Mouse (Mus musculus) neural tube, embryonic 14.5 days (tissue): ENCODE measurements around the gene Ddx49. TPM values are rescaled to one million over a fixed set of nuclear protein-coding genes. Genes with fewer than 3 reads are reported as not detected.

ENCODE experiments used
- ATAC-seq: fragments of 200-750 bp; cut with Nextera tagmentation; 2 replicates; pipeline ENCODE4 v1.8.0; 2017; ENCODE audit warnings: low read depth, mild to moderate bottlenecking, moderate TSS enrichment, moderate library complexity
- H3K27ac ChIP-seq: fragments of 300-500 bp; sonication (generic); 2 replicates; pipeline ENCODE4 v1.5.1; 2014; ENCODE audit warnings: low read depth, mild to moderate bottlenecking, control low read depth, low read length, moderate library complexity, mixed read lengths
- H3K27me3 ChIP-seq: fragments of 300-500 bp; sonication (generic); 2 replicates; pipeline ENCODE4 v1.6.1; 2014; ENCODE audit warnings: low read length; ENCODE audit not compliant: control insufficient read depth, insufficient read depth
- H3K36me3 ChIP-seq: fragments of 300-500 bp; sonication (generic); 2 replicates; pipeline ENCODE4 v1.6.1; 2014; ENCODE audit warnings: low read length, mixed read lengths; ENCODE audit not compliant: control insufficient read depth, insufficient read depth
- H3K4me1 ChIP-seq: fragments of 300-500 bp; sonication (generic); 2 replicates; pipeline ENCODE4 v1.6.1; 2014; ENCODE audit warnings: low read length; ENCODE audit not compliant: control insufficient read depth, insufficient read depth
- H3K4me2 ChIP-seq: fragments of 300-500 bp; sonication (generic); 2 replicates; pipeline ENCODE4 v1.6.1; 2014; ENCODE audit warnings: mild to moderate bottlenecking, low read depth, low read length, control low read depth
- H3K4me3 ChIP-seq: fragments of 300-500 bp; sonication (generic); 2 replicates; pipeline ENCODE4 v1.5.1; 2014; ENCODE audit warnings: low read depth, low read length, control low read depth, mixed read lengths
- H3K9ac ChIP-seq: fragments of 300-500 bp; sonication (generic); replicated peaks from 2 replicates; pipeline ENCODE4 v1.6.1; 2014; ENCODE audit warnings: low read depth, mild to moderate bottlenecking, control low read depth, low read length, mixed read lengths
- H3K9me3 ChIP-seq: fragments of 300-500 bp; sonication (generic); 2 replicates; pipeline ENCODE4 v1.6.1; 2016; ENCODE audit warnings: low read length; ENCODE audit not compliant: control insufficient read depth
- WGBS: fragments of 180-500 bp; shearing (Covaris S2); extraction: QIAGEN DNeasy Blood & Tissue Kit; methylation state at CpG from one replicate; pipeline ENCODE4 v1.1.7; 2014; 5-methylcytosine and 5-hydroxymethylcytosine counted together
- polyA plus RNA-seq: library from polyadenylated mRNA; unstranded; fragments of >200 nt; fragmentation: Nextera tagmentation; extraction: Ambion mirVana; gene quantifications from 2 replicates; pipeline ENCODE4 v1.2.1, GENCODE M21; 2014

Ddx49 gene
- 44.5 and 45.9 TPM in 2 replicates for polyA plus RNA-seq

- peak within 1 kb of the TSS; percentile 97 for H3K4me2 ChIP-seq
- H3K36me3 ChIP-seq: peaks cover 44% of the 10 kb centered on the region
- H3K4me1 ChIP-seq: peaks cover 19% of the 10 kb centered on the region
- under 1% methylated on average over 40 of the region's 40 CpGs for WGBS
- no peaks in the 10 kb centered on the region for H3K9me3 ChIP-seq
- H3K27me3 ChIP-seq: no peaks in the 10 kb centered on the region
- peak; percentile 92 for ATAC-seq
- peak within 1 kb of the TSS; percentile 85 for H3K4me3 ChIP-seq
- H3K27ac ChIP-seq: peak within 1 kb of the TSS; percentile 56
- H3K9ac ChIP-seq: peak within 1 kb of the TSS; percentile 70
Measured at GRCm38 (mm10) chr8:70302358-70302890, at the start of gene Ddx49, which contains the start of gene Cope. TSS of gene Ddx49 (minus strand) at chr8:70302489. TSS of gene Cope (plus strand) at chr8:70302518.

DNA sequence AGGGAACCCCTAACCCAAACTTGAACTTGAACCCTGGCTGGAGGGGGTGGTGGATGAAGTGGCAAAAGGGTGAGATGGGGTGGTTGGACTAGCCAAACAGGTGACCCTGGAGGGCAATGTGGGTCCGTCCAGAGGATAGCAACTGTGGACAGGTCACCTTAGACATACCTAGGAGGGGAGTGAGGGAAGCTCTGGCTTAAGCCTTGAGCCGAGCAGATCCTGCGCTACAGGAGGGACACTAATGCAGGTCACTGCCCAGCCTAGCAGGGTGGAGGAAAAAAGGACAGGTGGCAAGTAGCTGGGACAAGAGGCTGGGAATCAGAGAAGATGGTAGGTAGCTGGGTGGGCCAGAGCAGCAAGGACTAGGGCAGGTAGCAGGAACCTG lies 49.7 kb upstream of the Ddx49 start:
- Histone ChIP-seq H3K27me3 (no peaks in the 10 kb centered on the region; the same call in 1 of the 2 replicates), H3K9ac (peak overlapping the region; percentile 92), H3K4me1 (peaks cover 30% of the 10 kb centered on the region), H3K36me3 (peaks cover 4% of the 10 kb centered on the region; the same call in 1 of the 2 replicates), H3K4me2 (peak overlapping the region; percentile 99), H3K9me3 (no peaks in the 10 kb centered on the region), H3K4me3 (peak overlapping the region; percentile 100), H3K27ac (no peak overlapping the region)
- 32% methylated on average over 3 of the region's 3 CpGs for WGBS
- no peak for ATAC-seq

- H3K36me3 ChIP-seq: peaks cover 4% of the 10 kb centered on the region; the same call in 1 of the 2 replicates
- H3K4me1 ChIP-seq: peaks cover 30% of the 10 kb centered on the region
Measured at GRCm38 (mm10) chr8:70351035-70351999, 49.0 kb upstream of the Ddx49 start.

DNA sequence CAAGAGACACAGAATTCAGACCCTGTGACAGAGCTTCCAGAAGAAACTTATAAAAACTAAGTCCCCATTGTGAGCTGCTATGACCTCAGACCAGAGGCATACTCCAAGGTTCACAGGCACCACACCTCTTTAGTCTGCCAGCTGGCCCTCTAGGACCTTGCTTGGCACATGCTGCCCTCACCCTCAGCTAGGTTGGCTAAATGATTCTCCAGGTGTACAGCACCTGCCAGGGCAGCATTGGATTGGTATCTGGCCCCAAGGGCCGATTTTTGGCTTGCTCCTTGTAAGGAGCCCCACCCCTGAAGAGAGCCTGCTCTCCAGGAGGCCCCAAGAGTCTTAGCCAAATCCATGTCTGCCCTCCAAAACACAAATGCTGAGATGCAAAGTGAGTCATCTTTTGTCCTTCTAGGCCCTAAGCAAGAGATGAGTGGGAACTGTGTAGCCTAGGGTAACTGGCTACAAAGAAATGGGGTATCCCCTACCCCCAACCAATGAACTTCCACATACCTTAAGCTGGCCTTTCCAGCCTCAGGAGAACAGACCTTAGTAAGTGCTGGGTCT lies 45.7 kb upstream of the Ddx49 start:
- no peak overlapping the region for H3K4me3 ChIP-seq
- H3K27me3 ChIP-seq: no peaks in the 10 kb centered on the region; the same call in 1 of the 2 replicates
- H3K9ac ChIP-seq: no peak overlapping the region

More at GRCm38 (mm10) chr8:70351035-70351999, 49.0 kb upstream of the Ddx49 start:
- H3K9ac ChIP-seq: peak overlapping the region; percentile 92
- WGBS: 60% methylated on average over 15 of the region's 15 CpGs
- peak overlapping the region; percentile 99 for H3K4me2 ChIP-seq
- H3K27ac ChIP-seq: no peak overlapping the region
- no peaks in the 10 kb centered on the region; the same call in 1 of the 2 replicates for H3K27me3 ChIP-seq
- peak overlapping the region; percentile 100 for H3K4me3 ChIP-seq
- no peaks in the 10 kb centered on the region for H3K9me3 ChIP-seq
- ATAC-seq: no peak

DNA sequence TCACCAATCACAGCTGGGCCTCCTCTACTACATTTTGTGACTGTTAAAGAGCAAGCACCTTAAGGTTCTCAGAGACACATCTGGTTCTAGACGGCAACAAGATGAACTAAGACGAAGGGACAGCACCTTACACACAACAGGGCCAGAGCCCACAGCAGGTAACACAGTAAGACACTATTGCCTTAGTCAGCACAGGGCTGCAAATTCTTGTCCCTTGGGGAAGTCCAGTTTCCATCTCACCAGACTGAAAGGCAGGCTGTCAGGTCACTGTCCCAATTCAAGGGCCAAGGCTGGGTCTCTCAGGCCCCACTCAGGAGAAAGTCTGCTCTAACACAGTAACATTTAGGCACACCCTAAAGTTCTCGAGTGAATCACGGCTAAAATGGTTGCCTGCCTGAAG lies 45.2 kb upstream of the Ddx49 start:
- H3K27me3 ChIP-seq: no peaks in the 10 kb centered on the region
- no peak overlapping the region for H3K9ac ChIP-seq
- H3K4me3 ChIP-seq: no peak overlapping the region
- H3K27ac ChIP-seq: no peak overlapping the region
- no peak for ATAC-seq
- peaks cover 7% of the 10 kb centered on the region for H3K36me3 ChIP-seq
- H3K4me2 ChIP-seq: no peak overlapping the region
- H3K4me1 ChIP-seq: peaks cover 25% of the 10 kb centered on the region
- H3K9me3 ChIP-seq: no peaks in the 10 kb centered on the region
- 92% methylated on average over 4 of the region's 4 CpGs for whole genome bisulfite sequencing

More for the DNA sequence above, 45.7 kb upstream of the Ddx49 start:
- no peak for ATAC-seq
- H3K36me3 ChIP-seq: peaks cover 4% of the 10 kb centered on the region
- H3K4me2 ChIP-seq: no peak overlapping the region
- no peaks in the 10 kb centered on the region for H3K9me3 ChIP-seq
- WGBS: 78% methylated on average over 1 of the region's 1 CpGs
- no peak overlapping the region for H3K27ac ChIP-seq
- H3K4me1 ChIP-seq: peaks cover 25% of the 10 kb centered on the region

DNA sequence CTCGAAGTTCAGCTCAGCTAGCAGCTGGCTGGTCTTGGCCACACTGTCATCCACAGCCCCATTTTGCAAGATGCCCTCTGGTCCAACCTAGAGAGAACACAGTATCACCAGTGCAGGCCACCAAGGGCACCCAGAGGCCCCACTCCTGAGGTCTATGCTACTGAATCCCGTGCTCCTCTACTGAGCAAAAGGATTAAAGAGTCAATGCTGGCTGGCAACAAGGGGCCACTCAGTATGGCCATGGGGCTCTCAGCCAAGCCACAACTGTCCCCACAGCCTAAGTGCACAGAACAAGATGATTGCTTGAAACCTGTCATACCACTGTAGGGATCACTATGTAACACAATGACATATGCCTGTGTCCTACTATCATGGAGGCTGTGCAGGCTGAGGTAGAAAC lies 42.0 kb upstream of the Ddx49 start:
- Histone ChIP-seq H3K27me3 (no peaks in the 10 kb centered on the region), H3K4me3 (no peak overlapping the region), H3K9ac (no peak overlapping the region), H3K9me3 (no peaks in the 10 kb centered on the region), H3K4me2 (no peak overlapping the region), H3K4me1 (no peaks in the 10 kb centered on the region), H3K27ac (no peak overlapping the region; the same call in 1 of the 2 replicates), H3K36me3 (peaks cover 26% of the 10 kb centered on the region)
- no peak for ATAC-seq
- WGBS: 95% methylated on average over 2 of the region's 2 CpGs

DNA sequence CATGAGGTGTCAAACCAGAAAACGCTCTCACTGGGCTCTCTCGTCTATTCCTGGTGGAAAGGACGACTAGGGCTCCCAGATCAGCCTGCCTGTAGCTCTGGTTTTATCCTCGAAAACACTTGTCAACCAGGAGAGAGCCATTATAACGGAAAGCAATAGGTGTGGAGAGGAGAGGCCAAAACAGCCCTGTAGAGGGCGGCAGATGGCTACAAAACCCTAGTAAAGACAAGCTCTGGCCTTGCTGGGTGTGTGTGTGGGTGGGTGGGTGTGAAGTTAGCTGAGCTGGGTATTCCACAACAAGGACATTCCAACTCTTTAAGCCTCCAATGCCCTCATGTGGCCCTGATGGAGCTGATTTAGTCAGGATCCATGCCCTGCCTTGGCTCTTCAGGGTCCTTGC lies 41.4 kb upstream of the Ddx49 start:
- Histone ChIP-seq H3K4me3 (no peak overlapping the region), H3K9ac (no peak overlapping the region), H3K9me3 (no peaks in the 10 kb centered on the region), H3K4me1 (no peaks in the 10 kb centered on the region), H3K27me3 (no peaks in the 10 kb centered on the region), H3K4me2 (no peak overlapping the region), H3K27ac (no peak overlapping the region), H3K36me3 (peaks cover 29% of the 10 kb centered on the region; the same call in 1 of the 2 replicates)
- ATAC-seq: peak; percentile 52; the same call in 1 of the 2 replicates
- WGBS: 65% methylated on average over 6 of the region's 6 CpGs

- Histone ChIP-seq H3K4me2 (no peak overlapping the region), H3K4me3 (no peak overlapping the region), H3K27me3 (no peaks in the 10 kb centered on the region), H3K27ac (no peak overlapping the region), H3K4me1 (no peaks in the 10 kb centered on the region), H3K36me3 (peaks cover 34% of the 10 kb centered on the region), H3K9ac (no peak overlapping the region), H3K9me3 (no peaks in the 10 kb centered on the region)
- 78% methylated on average over 7 of the region's 7 CpGs for WGBS
- no peak for ATAC-seq
Measured at GRCm38 (mm10) chr8:70343076-70343475, 40.8 kb upstream of the Ddx49 start.
